Mouse (Mus musculus) myocyte (in vitro differentiated cells): ENCODE measurements at regions not wholly inside any gene's neighbourhood (a gene's known extent, or its start where the extent isn't known, plus 50 kb on each side); places are given as distances from the start of the nearest gene placed in this dataset.

ENCODE experiments used
- CEBPB ChIP-seq: IDR thresholded peaks from 2 replicates; pipeline ENCODE4 v1.6.1; 2011; ENCODE audit warnings: mild to moderate bottlenecking, moderate library complexity; ENCODE audit not compliant: poor library complexity, insufficient read depth, severe bottlenecking
- MAX ChIP-seq: IDR thresholded peaks from one replicate; pipeline ENCODE4 v1.6.1; 2011; ENCODE audit warnings: low read depth, mild to moderate bottlenecking, control low read depth
- MYOG ChIP-seq, 3 experiments: IDR thresholded peaks; one replicate each; pipeline ENCODE4 v1.6.1; 2011; ENCODE audit warnings: control low read depth in 2 of 3, low read depth in 2 of 3, mild to moderate bottlenecking in 2 of 3; ENCODE audit not compliant: insufficient read length in 2 of 3, control insufficient read depth in 1 of 3, insufficient read depth in 1 of 3
- POLR2A ChIP-seq: IDR thresholded peaks from one replicate; pipeline ENCODE4 v1.6.1; 2011; ENCODE audit warnings: low read depth, mild to moderate bottlenecking, control low read depth, moderate library complexity; ENCODE audit not compliant: insufficient read length
- POLR2AphosphoS2 ChIP-seq: IDR thresholded peaks from one replicate; pipeline ENCODE4 v1.6.1; 2011; ENCODE audit warnings: low read depth, control low read depth; ENCODE audit not compliant: insufficient read length
- SRF ChIP-seq: IDR thresholded peaks from one replicate; pipeline ENCODE4 v1.6.1; 2011; ENCODE audit warnings: low read depth; ENCODE audit not compliant: control insufficient read depth, insufficient read length
- TCF12 ChIP-seq: IDR thresholded peaks from one replicate; pipeline ENCODE4 v1.6.1; 2011; ENCODE audit warnings: mild to moderate bottlenecking, control low read depth; ENCODE audit not compliant: poor library complexity, insufficient read depth, severe bottlenecking
- TCF3 ChIP-seq: IDR thresholded peaks from one replicate; pipeline ENCODE4 v1.6.1; 2011; ENCODE audit warnings: low read depth, control low read depth; ENCODE audit not compliant: insufficient read length
- USF1 ChIP-seq: IDR thresholded peaks from one replicate; pipeline ENCODE4 v1.6.1; 2011; ENCODE audit warnings: low read depth, mild to moderate bottlenecking, control low read depth, moderate library complexity

DNA sequence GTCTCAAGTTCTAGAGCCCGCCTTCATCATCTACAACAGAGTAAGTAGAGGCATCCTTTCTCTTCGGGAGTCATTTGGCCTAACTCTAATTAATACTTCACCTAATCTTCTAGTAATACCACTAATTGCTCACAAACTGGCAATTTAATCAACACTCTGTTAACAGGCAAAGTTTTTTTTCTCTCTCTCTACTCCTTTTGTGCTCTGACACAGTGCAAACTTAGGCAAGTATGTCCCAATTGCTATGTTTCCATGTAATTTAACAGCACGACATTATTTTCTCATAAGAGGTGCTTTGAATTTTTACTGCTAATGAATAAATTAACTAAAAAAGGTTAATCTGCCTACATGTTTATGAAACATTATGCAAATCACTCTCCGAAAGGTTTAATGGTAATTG is 383.3 kb downstream of the Flrt2 start:
- TF ChIP-seq POLR2A, result no peak
- TF ChIP-seq SRF, result no peak
- TF ChIP-seq MYOG (IDR thresholded peaks at IDR 0.05; ENCODE audit: control insufficient read depth in 1 of 3, insufficient read depth in 1 of 3, insufficient read length in 2 of 3, low read depth in 2 of 3), result no peak
- no peak for TF ChIP-seq USF1
- no peak for TF ChIP-seq CEBPB
- TF ChIP-seq TCF3, result no peak
- TF ChIP-seq MAX, result no peak
- no peak for TF ChIP-seq POLR2AphosphoS2
- no peak for TF ChIP-seq TCF12
